Mouse (Mus musculus) kidney, postnatal 36 days (tissue): ENCODE measurements around the gene Mybpc3.
"Not testable (repeated sequence)": the region's sequence is repeated elsewhere in the genome, so short reads cannot be mapped to it uniquely, and the experiment has no call there.

ENCODE experiments used
- DNase-seq, 2 experiments: peaks; one replicate each; pipeline ENCODE4 v3.0.0; 2021 to 2022; ENCODE audit warnings: mixed read lengths in 2 of 2

Mybpc3 gene

GRCm38 (mm10) chr2:91088987-91089386 is 29.0 kb upstream of the Mybpc3 start:
- no peak for DNase-seq

DNA sequence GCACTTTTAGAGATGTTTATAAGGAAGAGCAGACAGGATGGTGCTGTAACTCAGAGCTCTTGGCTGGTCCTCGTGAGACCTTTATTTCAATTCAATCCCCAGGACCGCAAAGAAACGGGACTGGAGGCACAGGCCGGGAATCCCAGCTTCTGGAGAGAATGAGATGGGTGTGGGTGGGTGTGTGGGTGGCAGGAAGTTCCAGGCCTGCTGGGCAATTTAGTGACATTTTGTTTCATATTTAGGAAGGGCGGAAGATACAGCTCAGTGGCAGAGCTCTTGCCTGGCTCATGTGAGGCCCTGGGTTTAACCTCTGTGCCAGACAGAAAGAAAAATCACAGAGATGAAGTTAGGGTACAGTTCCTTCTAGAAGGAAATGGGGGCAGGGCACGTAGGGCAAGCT is 27.7 kb upstream of the Mybpc3 start:
- no peak for DNase-seq

- DNase-seq: no peak
Measured at GRCm38 (mm10) chr2:91090827-91091226, 27.1 kb upstream of the Mybpc3 start.

GRCm38 (mm10) chr2:91096524-91096923 is 21.4 kb upstream of the Mybpc3 start:
- peak in 1 of 2 experiments; percentile 38 for DNase-seq

DNA sequence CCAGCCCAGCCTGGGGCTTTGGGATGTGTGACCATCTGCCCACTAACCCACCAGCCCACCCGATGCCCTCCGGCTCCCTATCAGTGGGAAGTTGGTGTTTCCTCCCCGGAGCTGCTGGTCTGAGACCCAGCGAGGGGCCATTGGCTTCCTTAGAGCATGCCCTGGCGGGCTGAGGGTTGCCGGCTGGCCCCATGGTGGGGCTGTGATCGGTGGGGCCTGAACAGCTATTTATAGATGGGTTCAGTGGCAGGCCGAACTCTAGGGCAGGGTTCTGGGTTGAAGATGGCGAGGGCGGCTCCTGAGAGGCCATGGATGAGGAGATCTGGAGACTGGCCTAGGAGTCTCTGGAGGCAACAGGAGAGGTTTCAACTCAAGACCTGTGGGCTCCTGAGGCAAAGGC is 20.9 kb upstream of the Mybpc3 start:
- DNase-seq: no peak

DNA sequence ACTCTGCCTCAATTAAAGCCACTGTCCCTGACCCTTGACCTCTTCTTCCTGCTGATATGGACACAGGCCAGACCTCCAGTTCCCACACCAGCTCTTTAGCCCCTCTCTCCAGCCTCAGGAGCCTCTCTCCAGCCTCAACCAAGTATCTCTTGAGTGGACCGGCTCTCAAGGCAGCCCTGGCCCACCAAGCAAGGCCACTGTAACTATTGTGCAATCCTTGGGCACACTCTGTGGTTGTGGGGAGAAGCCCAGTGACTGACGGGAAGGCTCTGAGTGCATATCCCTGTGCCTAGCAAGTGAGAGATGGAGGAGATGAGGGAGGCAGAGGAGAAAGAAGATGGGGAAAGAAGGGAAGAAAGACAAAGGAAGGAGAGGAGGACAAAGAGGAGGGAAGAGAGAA is 19.8 kb upstream of the Mybpc3 start:
- DNase-seq: no peak

GRCm38 (mm10) chr2:91101124-91101740 is 16.7 kb upstream of the Mybpc3 start:
- peak; percentile 88 to 98 for DNase-seq

GRCm38 (mm10) chr2:91108156-91108555 is 9.8 kb upstream of the Mybpc3 start:
- no peak for DNase-seq

DNA sequence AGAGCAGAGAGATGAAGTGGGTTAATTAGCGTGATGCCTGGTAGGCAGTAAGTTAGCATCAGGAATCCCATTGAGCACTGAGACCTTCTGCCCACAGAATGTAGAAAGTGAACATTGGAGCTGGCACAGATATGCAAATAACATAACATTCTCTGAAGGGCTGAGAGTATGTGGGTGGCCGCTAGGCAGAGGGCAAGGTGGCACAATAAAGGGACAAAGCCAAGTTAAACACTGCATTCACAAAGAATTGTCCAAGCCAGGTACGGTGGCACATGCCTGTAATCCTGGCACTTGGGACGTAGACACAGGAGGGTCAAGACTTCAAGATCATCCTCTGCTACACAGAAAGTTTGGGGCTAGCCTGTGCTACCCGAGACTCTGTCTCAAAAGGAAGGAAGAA is 8.7 kb upstream of the Mybpc3 start:
- DNase-seq: no peak

DNA sequence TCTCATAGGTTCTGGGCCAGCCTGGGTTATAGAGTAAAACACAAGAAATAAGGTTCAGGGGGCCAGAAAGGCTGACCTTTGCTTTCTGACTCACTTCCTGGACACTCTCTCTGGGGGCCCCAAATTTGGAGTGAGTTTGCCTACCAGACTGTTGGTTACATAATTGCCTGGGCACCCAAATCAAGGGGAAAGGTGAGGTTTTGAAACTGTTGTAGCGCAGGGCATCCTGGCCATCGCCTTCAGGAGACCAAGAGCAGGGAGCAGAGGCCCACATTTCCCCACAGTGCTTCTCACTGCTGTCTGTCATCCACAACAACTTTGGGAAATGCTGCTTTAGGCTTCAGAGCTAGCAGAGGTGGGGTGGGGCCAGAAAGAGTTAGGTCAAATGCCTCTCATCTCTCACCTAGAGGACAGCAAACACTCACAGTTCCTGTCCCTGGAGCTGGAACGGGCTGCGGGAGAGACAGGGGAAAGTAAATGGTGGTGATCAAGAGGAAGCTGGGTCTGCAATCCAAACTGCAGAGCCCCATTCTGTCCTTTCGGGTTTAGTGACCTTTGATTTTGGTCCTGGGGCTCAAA is 8.0 kb upstream of the Mybpc3 start:
- no peak for DNase-seq

DNA sequence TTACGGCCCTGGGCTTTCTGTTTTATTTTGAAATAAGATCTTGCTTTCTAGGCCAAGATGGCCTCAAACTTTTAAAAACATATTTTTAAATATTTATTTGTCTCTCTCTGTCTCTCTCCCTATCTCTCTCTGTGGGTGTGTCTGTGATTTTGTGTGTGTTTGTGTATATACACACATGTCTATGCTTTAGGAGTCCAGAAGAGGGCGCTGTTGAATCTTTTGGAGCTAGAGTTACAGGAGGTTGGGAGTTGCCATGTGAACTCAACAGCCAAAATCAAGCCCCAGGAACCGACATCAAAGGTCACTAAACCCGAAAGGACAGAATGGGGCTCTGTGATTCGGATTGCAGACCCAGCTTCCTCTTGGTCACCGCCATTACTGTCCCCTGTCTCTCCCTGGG is 7.5 kb upstream of the Mybpc3 start:
- no peak for DNase-seq

DNA sequence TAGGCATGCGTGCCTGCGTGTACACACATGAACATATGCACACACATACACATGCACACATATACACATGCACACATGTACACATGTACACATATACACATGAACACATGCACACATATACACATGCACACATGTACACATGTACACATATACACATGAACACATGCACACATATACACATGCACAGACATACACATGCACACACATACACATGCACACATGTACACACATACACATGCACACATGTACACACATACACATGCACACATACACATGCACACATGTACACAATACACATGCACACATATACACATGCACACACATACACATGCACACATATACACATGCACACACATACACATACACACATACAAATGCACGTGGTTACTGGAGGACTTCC is 6.1 kb upstream of the Mybpc3 start:
- not testable (repeated sequence) for DNase-seq

- peak; percentile 40 to 44 for DNase-seq
Measured at GRCm38 (mm10) chr2:91112491-91112890, 5.5 kb upstream of the Mybpc3 start.

- DNase-seq: no peak
Measured at GRCm38 (mm10) chr2:91113334-91113733, 4.6 kb upstream of the Mybpc3 start.

DNA sequence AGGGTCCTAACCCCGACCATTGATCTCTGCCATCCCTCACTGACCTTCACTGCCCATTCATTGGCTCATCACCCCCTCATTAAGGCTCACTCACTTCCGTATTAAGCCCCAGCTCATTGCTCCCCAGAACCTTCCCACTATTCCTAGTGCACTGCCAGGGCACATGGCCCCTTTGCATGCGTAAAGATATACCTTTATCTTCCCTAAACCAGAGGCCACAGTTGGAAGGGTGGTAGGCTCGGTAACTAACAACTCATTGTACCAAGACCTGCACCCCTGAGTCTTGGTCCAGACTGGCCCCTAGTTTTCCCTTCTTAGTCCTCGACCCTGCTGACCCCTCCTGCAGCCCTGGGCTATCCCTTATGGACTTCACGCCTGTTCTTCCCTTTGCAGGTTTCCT is 4.1 kb upstream of the Mybpc3 start:
- DNase-seq: no peak

GRCm38 (mm10) chr2:91114781-91115577 is 3.0 kb upstream of the Mybpc3 start:
- DNase-seq: peak; percentile 97 to 100

DNA sequence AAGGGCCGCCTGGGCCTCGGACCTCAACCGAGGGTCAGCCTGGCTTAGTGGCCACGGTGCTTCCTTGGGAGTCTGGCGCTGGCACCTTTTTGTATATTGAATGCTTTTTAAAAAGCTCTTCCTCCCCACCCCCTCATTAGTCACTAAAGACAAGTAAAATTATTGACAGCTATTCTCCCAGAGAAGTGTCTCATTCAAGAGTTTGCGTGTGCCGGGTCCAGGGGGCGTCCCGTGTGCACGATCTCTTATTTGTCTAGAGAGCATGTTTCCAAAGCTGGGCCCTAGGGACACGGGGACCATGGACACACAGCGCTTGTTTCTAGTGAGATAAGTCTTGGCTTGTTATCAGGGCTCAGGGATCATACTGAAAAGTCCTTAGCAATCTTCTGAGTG is 2.4 kb upstream of the Mybpc3 start:
- DNase-seq: no peak

DNA sequence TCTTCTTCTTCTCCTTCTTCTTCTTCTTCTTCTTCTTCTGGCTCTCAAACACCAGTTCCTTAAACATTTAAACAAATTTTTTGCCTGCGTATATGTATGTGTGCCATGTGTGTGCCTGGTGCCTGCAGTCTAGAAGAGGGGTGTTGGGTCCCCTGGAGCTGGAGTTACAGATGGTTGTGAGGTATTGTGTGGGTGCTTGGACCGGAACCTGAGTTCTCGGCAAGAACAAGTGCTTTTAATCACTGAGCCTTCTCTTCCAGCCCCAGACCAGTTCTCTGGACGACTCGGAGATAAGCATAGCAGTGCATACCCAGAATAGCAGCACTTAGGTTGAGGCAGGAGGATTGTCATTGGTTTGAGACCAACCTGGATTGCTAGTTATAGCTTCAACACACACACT is 1.1 kb upstream of the Mybpc3 start:
- DNase-seq: no peak

- DNase-seq: no peak
Measured at GRCm38 (mm10) chr2:91118647-91119046, 703 bp downstream of the Mybpc3 start.

GRCm38 (mm10) chr2:91119061-91119460 is 1.1 kb downstream of the Mybpc3 start:
- peak in 1 of 2 experiments; percentile 24 for DNase-seq

DNA sequence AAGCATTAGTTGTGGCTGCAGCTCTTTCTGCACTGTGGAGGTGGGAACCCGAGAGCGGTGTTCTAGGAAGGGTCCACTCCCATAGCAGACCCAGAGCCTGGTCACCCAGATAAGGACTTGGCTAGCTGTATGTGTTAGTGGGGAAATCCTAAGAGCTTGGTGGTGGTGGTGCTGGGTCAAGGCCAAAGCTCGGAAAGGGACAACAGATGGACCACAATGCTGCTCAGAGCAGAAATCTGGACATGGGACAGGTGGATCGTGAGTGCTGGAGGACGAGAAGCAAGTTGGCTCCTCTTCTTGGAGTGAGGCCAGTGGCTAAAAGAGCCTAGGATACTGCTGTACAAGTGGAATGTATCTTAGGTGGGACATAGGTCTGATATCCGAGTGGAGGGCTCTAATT is 1.6 kb downstream of the Mybpc3 start:
- DNase-seq: no peak

GRCm38 (mm10) chr2:91120261-91120671 is 2.3 kb downstream of the Mybpc3 start:
- DNase-seq: no peak

DNA sequence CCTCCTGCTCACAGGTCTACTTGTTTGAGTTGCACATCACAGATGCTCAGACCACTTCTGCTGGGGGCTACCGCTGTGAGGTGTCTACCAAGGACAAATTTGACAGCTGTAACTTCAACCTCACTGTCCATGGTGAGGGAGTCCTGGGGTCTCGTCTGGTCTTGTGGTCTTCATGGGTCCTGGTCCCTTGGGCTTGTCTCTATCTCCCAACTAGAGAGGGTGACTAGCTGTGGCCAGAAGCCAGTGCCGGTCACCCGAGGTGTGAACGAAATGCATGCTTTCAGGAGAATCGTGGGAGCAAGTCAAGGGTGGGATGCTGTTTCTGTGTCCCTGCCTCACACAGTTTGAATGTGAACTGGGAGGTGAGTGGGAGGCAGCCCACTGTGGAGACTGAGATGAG is 3.1 kb downstream of the Mybpc3 start:
- no peak for DNase-seq

DNA sequence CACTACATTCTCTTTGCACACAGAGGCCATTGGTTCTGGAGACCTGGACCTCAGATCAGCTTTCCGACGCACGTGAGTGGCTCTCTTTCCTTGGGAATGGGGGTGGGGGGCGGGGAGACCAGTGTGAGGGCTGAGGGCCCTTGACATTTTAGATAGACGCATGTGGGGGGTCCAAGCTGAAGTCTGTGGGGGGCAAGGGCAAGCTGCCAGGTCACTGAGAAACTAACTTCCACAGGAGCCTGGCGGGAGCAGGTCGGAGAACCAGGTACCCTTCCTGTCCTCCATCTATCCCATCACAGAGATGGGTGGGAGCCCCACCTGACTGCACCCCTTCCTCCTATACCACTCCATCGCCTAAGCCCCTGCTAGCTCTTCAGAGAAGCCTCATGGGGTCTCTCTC is 3.6 kb downstream of the Mybpc3 start:
- no peak for DNase-seq
